Mouse (Mus musculus) regulatory T cell (primary cell): ENCODE data around the gene Nfrkb.

Experiments
- in situ Hi-C: fragments of 300-600 bp; cut with MboI, MseI; formaldehyde crosslinking; loops from one replicate; pipeline ENCODE4 v1.15.1; 2025; ENCODE audit warnings: high pct_unique_total_duplicates

Nfrkb gene

GRCm38 (mm10) chr9:31418821-31419220 is 32.8 kb downstream of the Nfrkb start:
- in situ Hi-C loops = no loop called here

GRCm38 (mm10) chr9:31422143-31422542 is 36.2 kb downstream of the Nfrkb start:
- in situ Hi-C loops = no loop called here

GRCm38 (mm10) chr9:31428971-31429370 is 43.0 kb downstream of the Nfrkb start:
- in situ Hi-C loops = no loop called here

- in situ Hi-C loops = no loop called here
These were observed 44.0 kb downstream of the Nfrkb start for GRCm38 (mm10) chr9:31430011-31430410.

- in situ Hi-C loops = no loop called here
These were observed 45.8 kb downstream of the Nfrkb start for GRCm38 (mm10) chr9:31431751-31432150.

GRCm38 (mm10) chr9:31432336-31432975 is 46.5 kb downstream of the Nfrkb start:
- in situ Hi-C loops = no loop called here

- in situ Hi-C loops = no loop called here
These were observed 47.4 kb downstream of the Nfrkb start for GRCm38 (mm10) chr9:31433431-31433830.

- in situ Hi-C loops = no loop called here
These were observed 49.4 kb downstream of the Nfrkb start for GRCm38 (mm10) chr9:31435415-31435814.

- in situ Hi-C loops = no loop called here
These were observed 51.9 kb downstream of the Nfrkb start for GRCm38 (mm10) chr9:31437861-31438260.

- in situ Hi-C loops = no loop called here
These were observed 52.8 kb downstream of the Nfrkb start for GRCm38 (mm10) chr9:31438834-31439233.

GRCm38 (mm10) chr9:31439341-31439740 is 53.3 kb downstream of the Nfrkb start:
- in situ Hi-C loops = no loop called here

GRCm38 (mm10) chr9:31440366-31440765 is 54.4 kb downstream of the Nfrkb start:
- in situ Hi-C loops = no loop called here

- in situ Hi-C loops = no loop called here
These were observed 55.5 kb downstream of the Nfrkb start for GRCm38 (mm10) chr9:31441487-31441886.

GRCm38 (mm10) chr9:31444236-31444635 is 58.2 kb downstream of the Nfrkb start:
- in situ Hi-C loops = no loop called here

GRCm38 (mm10) chr9:31449145-31449772 is 63.3 kb downstream of the Nfrkb start:
- in situ Hi-C loops = no loop called here

GRCm38 (mm10) chr9:31452166-31452565 is 66.2 kb downstream of the Nfrkb start:
- in situ Hi-C loops = loop anchor here (25.0 kb wide), 1 partner anchor 965 kb away; no protein-coding TSS in a partner anchor

- in situ Hi-C loops = loop anchor here (25.0 kb wide), 1 partner anchor 967 kb away; no protein-coding TSS in a partner anchor
These were observed 68.4 kb downstream of the Nfrkb start for GRCm38 (mm10) chr9:31454356-31454755.

GRCm38 (mm10) chr9:31463190-31463589 is 77.2 kb downstream of the Nfrkb start:
- in situ Hi-C loops = loop anchor here (10.0 to 25.0 kb wide), 2 partner anchors 976 to 1878 kb away; no protein-coding TSS in a partner anchor

GRCm38 (mm10) chr9:31463692-31464474 is 77.9 kb downstream of the Nfrkb start, which contains the start of gene Tmem45b:
Gene Tmem45b (minus strand): TSS chr9:31464462.
- in situ Hi-C loops = loop anchor here (10.0 to 25.0 kb wide), 2 partner anchors 977 to 1879 kb away; no protein-coding TSS in a partner anchor
